Mouse (Mus musculus): Measurements from ENCODE around the gene Nfkb1. TPM values are rescaled to one million over a fixed set of nuclear protein-coding genes. Genes with fewer than 3 reads are reported as not detected.

Gene Nfkb1
- polyA plus RNA-seq, 2 experiments: 26.9 to 55.4 TPM

- no peaks in the 10 kb centered on the region for H3K27me3 ChIP-seq (ENCODE audit: control insufficient read depth, insufficient read depth, low read length)
- H3K9ac ChIP-seq (ENCODE audit: low read depth, low read length, severe bottlenecking): no peak overlapping the region
- no peak for ATAC-seq (ENCODE audit: low FRiP score, low read depth)
- H3K9me3 ChIP-seq (ENCODE audit: control insufficient read depth, low read length): no peaks in the 10 kb centered on the region
- no peak overlapping the region for H3K4me3 ChIP-seq (replicated peaks; ENCODE audit: low read length)
- H3K36me3 ChIP-seq (ENCODE audit: control insufficient read depth, insufficient read depth, low read length): no peaks in the 10 kb centered on the region
- 70% methylated on average over 6 of the region's 6 CpGs for WGBS
- DNase-seq (ENCODE audit: low spot score): no peak
- no peak for TF ChIP-seq POLR2A (IDR thresholded peaks at IDR 0.05; ENCODE audit: borderline replicate concordance, extremely low read depth, insufficient read depth, insufficient read length)
- no peak overlapping the region for H3K4me2 ChIP-seq (replicated peaks; ENCODE audit: low read depth, low read length, severe bottlenecking)
- H3K27ac ChIP-seq (replicated peaks; ENCODE audit: low read depth, low read length): no peak overlapping the region
- H3K4me1 ChIP-seq (ENCODE audit: control insufficient read depth, insufficient read depth, low read length): peaks cover 3% of the 10 kb centered on the region
Measured at GRCm38 (mm10) chr3:135683275-135683674, 8.1 kb downstream of the Nfkb1 start.

GRCm38 (mm10) chr3:135682240-135682639, 9.1 kb downstream of the Nfkb1 start:
- no peak for TF ChIP-seq POLR2A (IDR thresholded peaks at IDR 0.05; ENCODE audit: borderline replicate concordance, extremely low read depth, insufficient read depth, insufficient read length)
- H3K27ac ChIP-seq (replicated peaks; ENCODE audit: low read depth, low read length): no peak overlapping the region
- H3K9ac ChIP-seq (ENCODE audit: low read depth, low read length, severe bottlenecking): no peak overlapping the region
- no peaks in the 10 kb centered on the region for H3K36me3 ChIP-seq (ENCODE audit: control insufficient read depth, insufficient read depth, low read length)
- H3K9me3 ChIP-seq (ENCODE audit: control insufficient read depth, low read length): no peaks in the 10 kb centered on the region
- no peaks in the 10 kb centered on the region for H3K27me3 ChIP-seq (ENCODE audit: control insufficient read depth, insufficient read depth, low read length)
- H3K4me2 ChIP-seq (replicated peaks; ENCODE audit: low read depth, low read length, severe bottlenecking): no peak overlapping the region
- WGBS: 33% methylated on average over 3 of the region's 3 CpGs
- H3K4me3 ChIP-seq (replicated peaks; ENCODE audit: low read length): no peak overlapping the region
- DNase-seq (ENCODE audit: low spot score) (no peak), ATAC-seq (ENCODE audit: low FRiP score, low read depth) (no peak)
- H3K4me1 ChIP-seq (ENCODE audit: control insufficient read depth, insufficient read depth, low read length): peaks cover 3% of the 10 kb centered on the region

GRCm38 (mm10) chr3:135681272-135681783, 10.0 kb downstream of the Nfkb1 start:
- Histone ChIP-seq H3K9ac (ENCODE audit: low read depth, low read length, severe bottlenecking) (no peak overlapping the region), H3K9me3 (ENCODE audit: control insufficient read depth, low read length) (no peaks in the 10 kb centered on the region), H3K4me3 (replicated peaks; ENCODE audit: low read length) (no peak overlapping the region), H3K36me3 (ENCODE audit: control insufficient read depth, insufficient read depth, low read length) (no peaks in the 10 kb centered on the region), H3K27ac (replicated peaks; ENCODE audit: low read depth, low read length) (no peak overlapping the region), H3K4me1 (ENCODE audit: control insufficient read depth, insufficient read depth, low read length) (peaks cover 2% of the 10 kb centered on the region), H3K27me3 (ENCODE audit: control insufficient read depth, insufficient read depth, low read length) (no peaks in the 10 kb centered on the region), H3K4me2 (replicated peaks; ENCODE audit: low read depth, low read length, severe bottlenecking) (no peak overlapping the region)
- no peak for ATAC-seq (ENCODE audit: low FRiP score, low read depth)
- 46% methylated on average over 8 of the region's 8 CpGs for WGBS
- TF ChIP-seq POLR2A (IDR thresholded peaks at IDR 0.05; ENCODE audit: borderline replicate concordance, extremely low read depth, insufficient read depth, insufficient read length): no peak
- DNase-seq (ENCODE audit: low spot score): no peak

DNA sequence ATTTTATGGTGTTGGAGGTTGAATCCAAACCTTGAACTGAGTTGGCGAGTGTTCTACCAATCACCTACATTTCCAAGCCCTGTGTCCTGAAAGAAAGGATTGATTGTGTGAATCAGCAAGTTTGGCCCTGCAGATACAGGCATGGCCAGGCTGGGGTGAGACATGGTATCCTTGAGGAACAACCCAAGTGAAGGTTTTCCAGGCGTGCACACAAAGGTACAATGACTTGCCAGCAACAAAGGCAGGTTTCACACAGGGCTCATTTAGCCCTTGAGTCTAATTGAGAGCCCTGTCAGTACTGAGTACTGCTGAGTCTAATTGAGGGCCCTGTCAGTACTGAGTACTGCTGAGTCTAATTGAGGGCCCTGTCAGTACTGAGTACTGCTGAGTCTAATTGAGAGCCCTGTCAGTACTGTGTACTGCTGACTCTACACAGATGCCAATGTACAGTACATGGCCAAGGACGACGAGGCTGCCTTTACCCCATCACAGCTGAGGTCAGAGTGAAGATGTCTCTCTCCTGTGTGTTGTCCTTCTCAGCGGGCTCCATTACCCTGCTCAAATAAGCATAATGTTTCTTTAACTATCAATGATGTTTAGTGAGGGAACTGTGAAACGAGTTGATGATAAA, 11.0 kb downstream of the Nfkb1 start:
- no peak overlapping the region for H3K9ac ChIP-seq (ENCODE audit: low read depth, low read length, severe bottlenecking)
- H3K4me2 ChIP-seq (replicated peaks; ENCODE audit: low read depth, low read length, severe bottlenecking): no peak overlapping the region
- ATAC-seq (ENCODE audit: low FRiP score, low read depth) (no peak), DNase-seq (ENCODE audit: low spot score) (no peak)
- H3K4me1 ChIP-seq (ENCODE audit: control insufficient read depth, insufficient read depth, low read length): no peaks in the 10 kb centered on the region
- H3K27me3 ChIP-seq (ENCODE audit: control insufficient read depth, insufficient read depth, low read length): no peaks in the 10 kb centered on the region
- H3K27ac ChIP-seq (replicated peaks; ENCODE audit: low read depth, low read length): no peak overlapping the region
- no peaks in the 10 kb centered on the region for H3K9me3 ChIP-seq (ENCODE audit: control insufficient read depth, low read length)
- TF ChIP-seq POLR2A (IDR thresholded peaks at IDR 0.05; ENCODE audit: borderline replicate concordance, extremely low read depth, insufficient read depth, insufficient read length): no peak
- no peaks in the 10 kb centered on the region for H3K36me3 ChIP-seq (ENCODE audit: control insufficient read depth, insufficient read depth, low read length)
- no peak overlapping the region for H3K4me3 ChIP-seq (replicated peaks; ENCODE audit: low read length)
- 84% methylated on average over 6 of the region's 6 CpGs for WGBS

DNA sequence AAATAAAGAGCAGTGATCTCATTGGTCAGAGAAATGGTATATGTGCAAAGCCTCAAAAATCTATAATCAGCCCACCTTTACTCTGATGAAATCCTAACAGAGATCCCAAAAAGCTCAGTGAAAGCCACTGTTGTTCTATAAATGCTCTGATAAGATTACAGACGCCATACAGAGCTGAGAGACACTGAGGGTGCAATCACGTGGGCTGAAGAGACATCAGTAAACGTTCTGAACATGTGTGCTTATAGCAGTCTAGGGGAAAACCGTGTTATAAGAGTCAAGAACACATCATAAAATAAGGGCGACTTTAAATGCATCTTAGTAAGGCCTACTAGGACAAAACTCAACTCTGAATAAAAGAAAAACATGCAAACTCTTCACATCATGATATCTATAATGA, 14.3 kb downstream of the Nfkb1 start:
- Histone ChIP-seq H3K4me3 (replicated peaks; ENCODE audit: low read length) (no peak overlapping the region), H3K9ac (ENCODE audit: low read depth, low read length, severe bottlenecking) (no peak overlapping the region), H3K27ac (replicated peaks; ENCODE audit: low read depth, low read length) (no peak overlapping the region), H3K4me2 (replicated peaks; ENCODE audit: low read depth, low read length, severe bottlenecking) (no peak overlapping the region), H3K9me3 (ENCODE audit: control insufficient read depth, low read length) (no peaks in the 10 kb centered on the region), H3K36me3 (ENCODE audit: control insufficient read depth, insufficient read depth, low read length) (no peaks in the 10 kb centered on the region), H3K4me1 (ENCODE audit: control insufficient read depth, insufficient read depth, low read length) (peaks cover 7% of the 10 kb centered on the region), H3K27me3 (ENCODE audit: control insufficient read depth, insufficient read depth, low read length) (no peaks in the 10 kb centered on the region)
- 75% methylated on average over 5 of the region's 5 CpGs for WGBS
- DNase-seq (ENCODE audit: low spot score): no peak
- no peak for TF ChIP-seq POLR2A (IDR thresholded peaks at IDR 0.05; ENCODE audit: borderline replicate concordance, extremely low read depth, insufficient read depth, insufficient read length)
- ATAC-seq (ENCODE audit: low FRiP score, low read depth): no peak
